10 mouse cellular contexts compared by ENCODE assay signal in the genomic region with DNA sequence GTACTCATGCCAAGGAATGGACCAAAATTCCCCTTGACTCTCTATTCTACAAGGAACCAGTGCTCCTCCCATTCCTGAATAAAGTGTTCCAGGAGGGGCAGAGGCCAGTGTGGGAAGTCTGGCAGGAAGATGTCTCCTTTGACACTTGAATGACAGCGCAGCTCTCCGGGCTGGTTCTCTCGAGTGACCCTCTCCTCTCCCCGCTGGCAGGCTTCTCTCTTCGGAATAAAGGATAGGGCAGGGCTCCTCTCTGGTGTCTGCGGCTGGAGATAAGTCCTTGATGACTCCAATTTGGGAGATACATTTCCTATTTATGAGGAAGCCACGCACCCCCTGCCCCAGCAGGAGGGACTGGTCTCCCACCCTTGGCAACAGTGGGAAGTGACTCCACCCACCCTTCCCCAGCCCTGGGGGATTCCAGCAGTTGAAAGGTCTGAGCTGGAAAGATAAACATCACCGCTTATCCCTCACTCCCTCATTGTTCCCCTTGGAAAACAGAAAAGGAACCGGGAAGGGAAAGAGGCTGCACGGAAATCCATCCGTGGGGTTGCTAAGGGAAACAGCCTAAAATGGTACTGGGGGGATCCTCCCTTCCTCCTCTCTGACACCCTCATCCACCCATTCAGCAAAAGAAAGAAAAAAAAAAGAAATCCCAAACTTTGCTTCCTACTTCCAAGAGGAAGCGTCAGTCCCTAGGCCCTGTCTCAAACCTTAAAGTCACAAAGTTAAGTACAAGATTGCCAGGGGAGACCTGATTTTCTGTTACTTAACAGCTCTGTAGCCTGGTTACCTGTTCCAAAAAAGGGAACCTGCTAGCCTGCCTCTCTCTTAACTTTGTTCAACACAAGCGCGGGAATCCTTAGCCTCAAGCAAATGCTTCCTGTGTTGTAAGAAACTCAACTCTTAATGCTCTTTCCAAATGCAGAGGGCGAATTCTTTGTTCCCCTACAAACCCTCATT. TPM values are rescaled to one million over a fixed set of nuclear protein-coding genes. Genes with fewer than 3 reads are reported as not detected.
A peak's percentile ranks its signal among the peaks of the same experiment; 100 is the strongest.
DNase-seq lines count a peak whose midpoint lies in the region; ATAC-seq lines count a peak whose summit lies in the region.
"Had no signal": no experiment of that assay in that cellular context is flagged by ENCODE, and none has a peak within 500 bp of the region (broad histone marks: within the 10 kb centered on the region; RNA-seq: fewer than 3 reads in every experiment).

No protein-coding gene starts in this region.

- H3K27ac ChIP-seq in heart, embryonic 12.5 days (ENCODE audit: poor library complexity, severe bottlenecking), result no peak overlapping the region

- no peaks in the 10 kb centered on the region for H3K9me3 ChIP-seq in heart, embryonic 12.5 days (replicated peaks)

- H3K9ac ChIP-seq in heart, embryonic 12.5 days, result no peak overlapping the region

- 17% methylated on average over 15 of the region's 15 CpGs for WGBS in heart, embryonic 12.5 days

- H3K4me2 ChIP-seq in heart, embryonic 12.5 days, result peak overlapping the region; percentile 47

- H3K4me3 ChIP-seq in heart, embryonic 12.5 days, result no peak overlapping the region
- H3K4me3 ChIP-seq: erythroblast, embryonic 14.5 days had no signal

- ATAC-seq in heart, embryonic 12.5 days (ENCODE audit: insufficient number of reproducible peaks, low FRiP score), result peak; percentile 64

- peaks cover 49% of the 10 kb centered on the region for H3K4me1 ChIP-seq in heart, embryonic 12.5 days (replicated peaks)

- no peaks in the 10 kb centered on the region for H3K27me3 ChIP-seq in heart, embryonic 12.5 days (replicated peaks)

- peak; percentile 36 for DNase-seq in adrenal gland, postnatal 10 days
- DNase-seq in adrenal gland, adult 8-10 months, result no peak
- DNase-seq in cerebellum, adult 9-11 months, result peak; percentile 61
- DNase-seq in kidney, postnatal 14 days, result peak; percentile 72
- DNase-seq in lung, postnatal 36 days, result peak; percentile 77
- no peak for DNase-seq in B cell, adult 2 months
- DNase-seq in layer of hippocampus, adult 11-12 months (ENCODE audit: low spot score), result no peak

- H3K36me3 ChIP-seq in heart, embryonic 12.5 days, result no peaks in the 10 kb centered on the region

RNA-seq across cellular contexts. Expression of a gene that starts 15.7 kb away (rescaled TPM):
- under 1 TPM in 1 of 2 experiments, not detected in 1; 0.33 TPM for total RNA-seq in adrenal gland, postnatal 10 days (2021)
- total RNA-seq in adrenal gland, adult 8-10 months (2022), result 1 to 10 TPM in 2 of 4 experiments, under 1 TPM in 2; 0.44 to 2.1 (median 1.2) TPM
- 4.6 and 5.6 TPM in 2 replicates for polyA plus RNA-seq in heart, embryonic 12.5 days (2016; fragmentation: Nextera tagmentation; extraction: Ambion mirVana)
- polyA plus RNA-seq: erythroblast, embryonic 14.5 days; spleen, adult 2 months had no signal

Comparison
In these comparisons a context has a peak if more than half of its experiments do, and no peak if none do; other contexts are left out.
1. DNase-seq: peak in adrenal gland, postnatal 10 days (single experiment), cerebellum, adult 9-11 months (single experiment), kidney, postnatal 14 days (single experiment) and lung, postnatal 36 days (single experiment); none in adrenal gland, adult 8-10 months (single experiment), B cell, adult 2 months (0 of 2) and layer of hippocampus, adult 11-12 months (single experiment).